Mouse (Mus musculus) myocyte (in vitro differentiated cells): ENCODE data around the gene Slc25a10.

Source experiments
- CEBPB ChIP-seq: IDR thresholded peaks from 2 replicates; pipeline ENCODE4 v1.6.1; 2011; ENCODE audit warnings: mild to moderate bottlenecking, moderate library complexity; ENCODE audit not compliant: poor library complexity, insufficient read depth, severe bottlenecking
- E2F4 ChIP-seq: IDR thresholded peaks from one replicate; pipeline ENCODE4 v1.6.1; 2011; ENCODE audit warnings: mild to moderate bottlenecking, control low read depth, moderate library complexity; ENCODE audit not compliant: insufficient read depth
- MAX ChIP-seq: IDR thresholded peaks from one replicate; pipeline ENCODE4 v1.6.1; 2011; ENCODE audit warnings: low read depth, mild to moderate bottlenecking, control low read depth
- MYOD1 ChIP-seq, 3 experiments: IDR thresholded peaks; one replicate each; pipeline ENCODE4 v1.6.1; 2011; ENCODE audit warnings: control low read depth in 2 of 3, low read depth in 2 of 3, mild to moderate bottlenecking in 2 of 3, moderate library complexity in 1 of 3; ENCODE audit not compliant: insufficient read length in 2 of 3, control insufficient read depth in 1 of 3
- MYOG ChIP-seq, 3 experiments: IDR thresholded peaks; one replicate each; pipeline ENCODE4 v1.6.1; 2011; ENCODE audit warnings: control low read depth in 2 of 3, low read depth in 2 of 3, mild to moderate bottlenecking in 2 of 3; ENCODE audit not compliant: insufficient read length in 2 of 3, control insufficient read depth in 1 of 3, insufficient read depth in 1 of 3
- POLR2A ChIP-seq: IDR thresholded peaks from one replicate; pipeline ENCODE4 v1.6.1; 2011; ENCODE audit warnings: low read depth, mild to moderate bottlenecking, control low read depth, moderate library complexity; ENCODE audit not compliant: insufficient read length
- POLR2AphosphoS2 ChIP-seq: IDR thresholded peaks from one replicate; pipeline ENCODE4 v1.6.1; 2011; ENCODE audit warnings: low read depth, control low read depth; ENCODE audit not compliant: insufficient read length
- REST ChIP-seq: IDR thresholded peaks from one replicate; pipeline ENCODE4 v1.6.1; 2011; ENCODE audit warnings: mild to moderate bottlenecking, control low read depth, moderate library complexity; ENCODE audit not compliant: insufficient read depth, insufficient read length
- SRF ChIP-seq: IDR thresholded peaks from one replicate; pipeline ENCODE4 v1.6.1; 2011; ENCODE audit warnings: low read depth; ENCODE audit not compliant: control insufficient read depth, insufficient read length
- TCF12 ChIP-seq: IDR thresholded peaks from one replicate; pipeline ENCODE4 v1.6.1; 2011; ENCODE audit warnings: mild to moderate bottlenecking, control low read depth; ENCODE audit not compliant: poor library complexity, insufficient read depth, severe bottlenecking
- TCF3 ChIP-seq: IDR thresholded peaks from one replicate; pipeline ENCODE4 v1.6.1; 2011; ENCODE audit warnings: low read depth, control low read depth; ENCODE audit not compliant: insufficient read length
- USF1 ChIP-seq: IDR thresholded peaks from one replicate; pipeline ENCODE4 v1.6.1; 2011; ENCODE audit warnings: low read depth, mild to moderate bottlenecking, control low read depth, moderate library complexity

GRCm38 (mm10) chr11:120444106-120444505 lies 47.5 kb upstream of the Slc25a10 start:
- TF ChIP-seq TCF12 (no peak), POLR2A (no peak), MAX (no peak), REST (no peak), USF1 (no peak), MYOD1 (IDR thresholded peaks at IDR 0.05; ENCODE audit: control insufficient read depth in 1 of 3, insufficient read length in 2 of 3, low read depth in 2 of 3) (no peak), E2F4 (no peak), POLR2AphosphoS2 (no peak), MYOG (IDR thresholded peaks at IDR 0.05; ENCODE audit: control insufficient read depth in 1 of 3, insufficient read depth in 1 of 3, insufficient read length in 2 of 3, low read depth in 2 of 3) (no peak), CEBPB (no peak), TCF3 (no peak), SRF (no peak)
